Mouse (Mus musculus) layer of hippocampus, adult 9-10 months (tissue): ENCODE measurements around the gene Cfap45.
A peak's percentile ranks its signal among the peaks of the same experiment; 100 is the strongest.

Experiments used
- DNase-seq: peaks from one replicate; pipeline ENCODE4 v3.0.0; 2022; ENCODE audit warnings: low spot score

Cfap45 gene

GRCm38 (mm10) chr1:172518013-172518412, 2.6 kb upstream of the Cfap45 start:
- no peak for DNase-seq

- DNase-seq: no peak
Observed at GRCm38 (mm10) chr1:172519644-172520043, 957 bp upstream of the Cfap45 start.

GRCm38 (mm10) chr1:172522524-172522923, 1.9 kb downstream of the Cfap45 start:
- DNase-seq: no peak

GRCm38 (mm10) chr1:172523699-172524101, 3.1 kb downstream of the Cfap45 start:
- no peak for DNase-seq

GRCm38 (mm10) chr1:172525027-172525764, 4.6 kb downstream of the Cfap45 start:
- no peak for DNase-seq

GRCm38 (mm10) chr1:172525971-172526370, 5.4 kb downstream of the Cfap45 start:
- DNase-seq: no peak

GRCm38 (mm10) chr1:172526380-172527081, 5.9 kb downstream of the Cfap45 start:
- DNase-seq: no peak

- no peak for DNase-seq
Observed at GRCm38 (mm10) chr1:172527431-172527830, 6.8 kb downstream of the Cfap45 start.

- peak; percentile 79 for DNase-seq
Observed at GRCm38 (mm10) chr1:172528701-172529100, 8.1 kb downstream of the Cfap45 start.

- DNase-seq: no peak
Observed at GRCm38 (mm10) chr1:172530544-172531220, 10.1 kb downstream of the Cfap45 start.

GRCm38 (mm10) chr1:172532551-172532950, 11.9 kb downstream of the Cfap45 start:
- no peak for DNase-seq

- no peak for DNase-seq
Observed at GRCm38 (mm10) chr1:172535116-172535515, 14.5 kb downstream of the Cfap45 start.

- DNase-seq: no peak
Observed at GRCm38 (mm10) chr1:172539827-172540226, 19.2 kb downstream of the Cfap45 start.

- no peak for DNase-seq
Observed at GRCm38 (mm10) chr1:172540283-172540820, 19.8 kb downstream of the Cfap45 start.

- no peak for DNase-seq
Observed at GRCm38 (mm10) chr1:172546062-172546461, 25.5 kb downstream of the Cfap45 start.

GRCm38 (mm10) chr1:172548501-172548900, 27.9 kb downstream of the Cfap45 start:
- DNase-seq: no peak

GRCm38 (mm10) chr1:172549314-172549713, 28.7 kb downstream of the Cfap45 start:
- DNase-seq: no peak

- DNase-seq: no peak
Observed at GRCm38 (mm10) chr1:172549717-172550116, 29.1 kb downstream of the Cfap45 start.

GRCm38 (mm10) chr1:172550551-172550951, 29.9 kb downstream of the Cfap45 start:
- no peak for DNase-seq

- no peak for DNase-seq
Observed at GRCm38 (mm10) chr1:172551009-172551408, 30.4 kb downstream of the Cfap45 start.

GRCm38 (mm10) chr1:172552623-172553022, 32.0 kb downstream of the Cfap45 start:
- DNase-seq: no peak

GRCm38 (mm10) chr1:172555638-172556037, 35.0 kb downstream of the Cfap45 start, which contains the start of gene Vsig8:
TSS of gene Vsig8 (plus strand) at chr1:172555938.
- DNase-seq: no peak
